Mouse (Mus musculus): ENCODE measurements around the gene Gm21170.
"Not testable (repeated sequence)": the region's sequence is repeated elsewhere in the genome, so short reads cannot be mapped to it uniquely, and the experiment has no call there.

Gm21170 gene

DNA sequence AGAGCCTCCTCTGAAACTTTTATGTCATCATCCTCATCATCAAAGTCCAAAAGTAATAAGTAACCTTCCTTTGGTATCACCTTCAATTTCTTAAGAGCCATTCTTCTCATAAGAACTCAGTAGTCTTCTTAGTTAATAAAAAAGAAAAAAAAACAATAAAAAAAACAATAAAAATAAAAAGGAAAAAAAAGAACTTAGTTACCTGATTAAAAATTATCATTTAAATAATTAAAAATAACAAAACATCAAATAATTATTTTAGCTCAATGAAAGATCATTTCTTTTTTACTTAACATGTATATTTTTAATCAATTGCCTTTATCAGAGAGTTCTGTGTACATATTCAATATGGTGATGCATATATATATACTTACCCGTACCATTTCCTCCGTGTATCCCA is at the start of gene Gm21170:
TSS of gene Gm21170 (minus strand) at position 101 of the 400 bp plus-strand sequence.
- DNase-seq (ENCODE audit: low spot score), result not testable (repeated sequence)
